21 mouse cellular contexts compared by ENCODE assay signal in genomic region chr12:43280442-43280841, GRCm38 (mm10).
DNase-seq lines count a peak whose midpoint lies in the region; ATAC-seq and TF ChIP-seq lines count a peak whose summit lies in the region.
"Had no signal": no experiment of that assay in that cellular context is flagged by ENCODE, and none has a peak within 500 bp of the region (broad histone marks: within the 10 kb centered on the region; RNA-seq: fewer than 3 reads in every experiment).

No protein-coding gene starts in this region.

- no peak overlapping the region for H3K4me2 ChIP-seq in embryonic facial prominence, embryonic 14.5 days (ENCODE audit: low read depth, low read length)
- no peak overlapping the region for H3K4me2 ChIP-seq in hindbrain, postnatal 0 days (ENCODE audit: low read depth, low read length)
- H3K4me2 ChIP-seq in neural tube, embryonic 13.5 days: no peak overlapping the region
- H3K4me2 ChIP-seq: embryonic facial prominence, embryonic 13.5 days; forebrain, embryonic 15.5 days; intestine, embryonic 15.5 days had no signal

- H3K27ac ChIP-seq in embryonic facial prominence, embryonic 14.5 days (replicated peaks; ENCODE audit: low read depth, low read length): no peak overlapping the region
- no peak overlapping the region for H3K27ac ChIP-seq in embryonic facial prominence, embryonic 10.5 days (replicated peaks)
- H3K27ac ChIP-seq in hindbrain, postnatal 0 days: no peak overlapping the region
- no peak overlapping the region for H3K27ac ChIP-seq in hindbrain, embryonic 10.5 days
- H3K27ac ChIP-seq in neural tube, embryonic 13.5 days (replicated peaks): no peak overlapping the region
- H3K27ac ChIP-seq: embryonic facial prominence, embryonic 13.5 days; forebrain, embryonic 15.5 days; heart, embryonic 10.5 days; intestine, embryonic 15.5 days had no signal

- no peak for TF ChIP-seq CTCF in hindbrain, postnatal 0 days (IDR thresholded peaks at IDR 0.05; ENCODE audit: low read depth)

- H3K9me3 ChIP-seq in embryonic facial prominence, embryonic 14.5 days (ENCODE audit: control insufficient read depth, low read length): no peaks in the 10 kb centered on the region
- no peaks in the 10 kb centered on the region for H3K9me3 ChIP-seq in embryonic facial prominence, embryonic 10.5 days
- H3K9me3 ChIP-seq in hindbrain, postnatal 0 days (ENCODE audit: low read length): no peaks in the 10 kb centered on the region
- no peaks in the 10 kb centered on the region for H3K9me3 ChIP-seq in hindbrain, embryonic 10.5 days
- no peaks in the 10 kb centered on the region for H3K9me3 ChIP-seq in neural tube, embryonic 13.5 days
- H3K9me3 ChIP-seq: embryonic facial prominence, embryonic 13.5 days; forebrain, embryonic 15.5 days; heart, embryonic 10.5 days; intestine, embryonic 15.5 days had no signal

- no peak overlapping the region for H3K4me3 ChIP-seq in embryonic facial prominence, embryonic 14.5 days (ENCODE audit: low read depth, low read length)
- no peak overlapping the region for H3K4me3 ChIP-seq in embryonic facial prominence, embryonic 10.5 days
- H3K4me3 ChIP-seq in hindbrain, postnatal 0 days (ENCODE audit: low read length): no peak overlapping the region
- no peak overlapping the region for H3K4me3 ChIP-seq in hindbrain, embryonic 10.5 days
- no peak overlapping the region for H3K4me3 ChIP-seq in neural tube, embryonic 13.5 days
- H3K4me3 ChIP-seq: embryonic facial prominence, embryonic 13.5 days; forebrain, embryonic 15.5 days; heart, embryonic 10.5 days; intestine, embryonic 15.5 days had no signal

- H3K27me3 ChIP-seq in embryonic facial prominence, embryonic 14.5 days (replicated peaks; ENCODE audit: control insufficient read depth, insufficient read depth, low read length): no peaks in the 10 kb centered on the region
- H3K27me3 ChIP-seq in embryonic facial prominence, embryonic 10.5 days (replicated peaks; ENCODE audit: low read depth, poor library complexity, severe bottlenecking): no peaks in the 10 kb centered on the region
- H3K27me3 ChIP-seq in hindbrain, postnatal 0 days (ENCODE audit: insufficient read depth, low read length): no peaks in the 10 kb centered on the region
- no peaks in the 10 kb centered on the region for H3K27me3 ChIP-seq in hindbrain, embryonic 10.5 days (ENCODE audit: insufficient read depth, poor library complexity, severe bottlenecking)
- H3K27me3 ChIP-seq in neural tube, embryonic 13.5 days: no peaks in the 10 kb centered on the region
- H3K27me3 ChIP-seq: embryonic facial prominence, embryonic 13.5 days; forebrain, embryonic 15.5 days; intestine, embryonic 15.5 days had no signal

- no peaks in the 10 kb centered on the region for H3K4me1 ChIP-seq in embryonic facial prominence, embryonic 14.5 days (ENCODE audit: control insufficient read depth, insufficient read depth, low read length)
- no peaks in the 10 kb centered on the region for H3K4me1 ChIP-seq in embryonic facial prominence, embryonic 10.5 days
- H3K4me1 ChIP-seq in hindbrain, postnatal 0 days (ENCODE audit: insufficient read depth, low read length): no peaks in the 10 kb centered on the region
- no peaks in the 10 kb centered on the region for H3K4me1 ChIP-seq in hindbrain, embryonic 10.5 days (replicated peaks)
- no peaks in the 10 kb centered on the region for H3K4me1 ChIP-seq in neural tube, embryonic 13.5 days (replicated peaks)
- H3K4me1 ChIP-seq: embryonic facial prominence, embryonic 13.5 days; heart, embryonic 10.5 days; intestine, embryonic 15.5 days had no signal

- WGBS in embryonic facial prominence, embryonic 14.5 days: 43% methylated on average over 4 of the region's 4 CpGs
- 76% methylated on average over 4 of the region's 4 CpGs for WGBS in embryonic facial prominence, embryonic 10.5 days
- 46% methylated on average over 4 of the region's 4 CpGs for WGBS in hindbrain, postnatal 0 days
- 82% methylated on average over 4 of the region's 4 CpGs for WGBS in hindbrain, embryonic 10.5 days
- WGBS in neural tube, embryonic 13.5 days: 35% methylated on average over 4 of the region's 4 CpGs

- H3K9ac ChIP-seq in embryonic facial prominence, embryonic 14.5 days (ENCODE audit: low read depth, low read length): no peak overlapping the region
- no peak overlapping the region for H3K9ac ChIP-seq in hindbrain, postnatal 0 days (replicated peaks; ENCODE audit: low read length)
- H3K9ac ChIP-seq in neural tube, embryonic 13.5 days: no peak overlapping the region
- H3K9ac ChIP-seq: embryonic facial prominence, embryonic 13.5 days; forebrain, embryonic 15.5 days; intestine, embryonic 15.5 days had no signal

- ATAC-seq in embryonic facial prominence, embryonic 14.5 days (ENCODE audit: low read depth): no peak
- no peak for ATAC-seq in hindbrain, postnatal 0 days
- 0 out of 2 replicates have a peak, but pooled peaks have one; percentile 32 for ATAC-seq in neural tube, embryonic 13.5 days (ENCODE audit: low read depth)
- ATAC-seq: CD4-positive, CD25-positive, alpha-beta regulatory T cell, adult 4 months; forebrain, embryonic 15.5 days; intestine, embryonic 15.5 days had no signal

- H3K36me3 ChIP-seq in embryonic facial prominence, embryonic 14.5 days (ENCODE audit: control insufficient read depth, insufficient read depth, low read length): no peaks in the 10 kb centered on the region
- no peaks in the 10 kb centered on the region for H3K36me3 ChIP-seq in embryonic facial prominence, embryonic 10.5 days (replicated peaks)
- H3K36me3 ChIP-seq in hindbrain, postnatal 0 days (ENCODE audit: insufficient read depth, low read length): no peaks in the 10 kb centered on the region
- H3K36me3 ChIP-seq in hindbrain, embryonic 10.5 days: no peaks in the 10 kb centered on the region
- H3K36me3 ChIP-seq in neural tube, embryonic 13.5 days: no peaks in the 10 kb centered on the region
- H3K36me3 ChIP-seq: embryonic facial prominence, embryonic 13.5 days; forebrain, embryonic 15.5 days; G1E; heart, embryonic 10.5 days; intestine, embryonic 15.5 days had no signal

- DNase-seq in embryonic facial prominence, embryonic 14.5 days (ENCODE audit: low spot score): peak; percentile 9
- DNase-seq in embryonic facial prominence, embryonic 10.5 days (ENCODE audit: low spot score): no peak
- DNase-seq in hindbrain, postnatal 0 days (ENCODE audit: low spot score): peak; percentile 6
- no peak for DNase-seq in hindbrain, embryonic 10.5 days (ENCODE audit: low spot score)
- no peak for DNase-seq in neural tube, embryonic 10.5 days (ENCODE audit: extremely low spot score, low spot score)
- no peak for DNase-seq in gastrocnemius, postnatal 4 days (ENCODE audit: low spot score in 2 of 2)
- DNase-seq: adrenal gland, postnatal 10 days; B cell, adult 2 months; cerebellum, adult 11-12 months; cerebellum, adult 9-10 months; gastrocnemius, postnatal 36 days; heart, adult 18-20 months; heart, postnatal 10 days; heart, postnatal 4 days had no signal

Comparison
In these comparisons a context has a peak if more than half of its experiments do, and no peak if none do; other contexts are left out.
1. DNase-seq: peak in embryonic facial prominence, embryonic 14.5 days (single experiment) and hindbrain, postnatal 0 days (single experiment); none in embryonic facial prominence, embryonic 10.5 days (single experiment), hindbrain, embryonic 10.5 days (single experiment), neural tube, embryonic 10.5 days (single experiment) and gastrocnemius, postnatal 4 days (0 of 2).